In genomic region chr12:21426065-21426940, GRCm38 (mm10) we compare ENCODE assay signal across 8 mouse cellular contexts. TPM values are rescaled to one million over a fixed set of nuclear protein-coding genes. Genes with fewer than 3 reads are reported as not detected.
A peak's percentile ranks its signal among the peaks of the same experiment; 100 is the strongest.
DNase-seq lines count a peak whose midpoint lies in the region; TF ChIP-seq lines count a peak whose summit lies in the region.

No protein-coding gene starts in this region.

- H3K27me3 ChIP-seq in small intestine, adult 2 months (ENCODE audit: control insufficient read depth, insufficient read depth, low read length): no peaks in the 10 kb centered on the region

- intact Hi-C loops in heart, postnatal 25 days (cut with DNase I): loop anchor here (5.0 kb wide), 2 partner anchors 36 to 96 kb away; no protein-coding TSS in a partner anchor

- no peaks in the 10 kb centered on the region for H3K36me3 ChIP-seq in macrophage (ENCODE audit: inconsistent target)
- no peaks in the 10 kb centered on the region for H3K36me3 ChIP-seq in small intestine, adult 2 months (ENCODE audit: control insufficient read depth, insufficient read depth, low read length)

- H3K4me3 ChIP-seq in embryonic fibroblast, embryonic 13.5 days (ENCODE audit: insufficient read depth, low read length): no peak overlapping the region
- H3K4me3 ChIP-seq in macrophage (ENCODE audit: inconsistent target): peak overlapping the region; percentile 12; the same call in 1 of the 2 replicates
- peak overlapping the region; percentile 44 for H3K4me3 ChIP-seq in small intestine, adult 2 months (ENCODE audit: low read depth, low read length)

- peaks cover 7% of the 10 kb centered on the region for H3K4me1 ChIP-seq in embryonic fibroblast, embryonic 13.5 days (ENCODE audit: control insufficient read depth, insufficient read depth, low read length)
- H3K4me1 ChIP-seq in small intestine, adult 2 months (ENCODE audit: control insufficient read depth, insufficient read depth, insufficient read length, low read length): peaks cover 15% of the 10 kb centered on the region

- 11% methylated on average over 15 of the region's 16 CpGs for whole genome bisulfite sequencing in macrophage (ENCODE audit: missing documents)
- 4% methylated on average over 16 of the region's 16 CpGs for WGBS in small intestine, adult 2 months

- TF ChIP-seq POLR2A in embryonic fibroblast, embryonic 13.5 days (IDR thresholded peaks at IDR 0.05; ENCODE audit: low read depth, low read length): no peak
- TF ChIP-seq POLR2A in small intestine, adult 2 months (IDR thresholded peaks at IDR 0.05; ENCODE audit: low read depth, low read length): peak; percentile 62; the same call in 1 of the 2 replicates

- peak overlapping the region; percentile 12 for H3K27ac ChIP-seq in embryonic fibroblast, embryonic 13.5 days (ENCODE audit: insufficient read depth, low read length)
- peak overlapping the region; percentile 73 for H3K27ac ChIP-seq in macrophage
- H3K27ac ChIP-seq in small intestine, adult 2 months (ENCODE audit: insufficient read depth, low read depth, low read length): peak overlapping the region; percentile 95

- H3K79me2 ChIP-seq in macrophage (ENCODE audit: inconsistent target): no peaks in the 10 kb centered on the region

- no peak for TF ChIP-seq CTCF in embryonic fibroblast, embryonic 13.5 days (IDR thresholded peaks at IDR 0.05; ENCODE audit: borderline replicate concordance, insufficient read depth, low read length)
- no peak for TF ChIP-seq CTCF in small intestine, adult 2 months (IDR thresholded peaks at IDR 0.05; ENCODE audit: extremely low read depth, insufficient read length, insufficient replicate concordance, low read depth, low read length)

- peak; percentile 18 for DNase-seq in urinary bladder, postnatal 25 days (ENCODE audit: low spot score)
- DNase-seq in urinary bladder, adult 2 months (ENCODE audit: low spot score): no peak
- DNase-seq in heart, postnatal 25 days (ENCODE audit: low spot score): peak; percentile 17
- peak; percentile 79 to 83 for DNase-seq in kidney, postnatal 36 days
- DNase-seq in frontal cortex, postnatal 25 days (ENCODE audit: low spot score in 2 of 2): no peak

RNA-seq across cellular contexts. Expression of gene Ywhaq, which starts 8.9 kb away (rescaled TPM):
- polyA plus RNA-seq in urinary bladder, adult 2 months (2012; rRNA removed): 195 and 205 TPM in 2 replicates
- polyA plus RNA-seq in embryonic fibroblast, embryonic 13.5 days (2011; ENCODE audit: insufficient read length, low read depth, missing spikeins): 272 and 295 TPM in 2 replicates
- 10 to 100 TPM; 65.3 to 81.2 TPM for total RNA-seq in heart, postnatal 25 days (2021)
- total RNA-seq in macrophage (2018; cell fraction: chromatin; rRNA removed): 10 to 100 TPM; 19.9 to 55.3 (median 40.5) TPM
- total RNA-seq in macrophage (2018; cell fraction: cytosol; rRNA removed): 100 to 1,000 TPM; 102 to 146 (median 118) TPM
- total RNA-seq in macrophage (2018; cell fraction: nucleus; rRNA removed): 10 to 100 TPM; 29.8 to 57.2 (median 41.9) TPM
- polyA plus RNA-seq in macrophage (2018): 139 to 167 TPM (median 141 TPM) in 3 replicates
- 13.5 and 39.4 TPM in 2 replicates for polyA plus RNA-seq in small intestine, adult 2 months (2012; rRNA removed)

RNA-seq across cellular contexts. Expression of gene Adam17, which starts 52.9 kb away (rescaled TPM):
- 26.5 and 28.8 TPM in 2 replicates for polyA plus RNA-seq in urinary bladder, adult 2 months (2012; rRNA removed)
- 48.8 and 59.9 TPM in 2 replicates for polyA plus RNA-seq in embryonic fibroblast, embryonic 13.5 days (2011; ENCODE audit: insufficient read length, low read depth, missing spikeins)
- 10 to 100 TPM; 48.9 to 58.5 TPM for total RNA-seq in heart, postnatal 25 days (2021)
- 100 to 1,000 TPM; 103 to 555 (median 216) TPM for total RNA-seq in macrophage (2018; cell fraction: chromatin; rRNA removed)
- 100 to 1,000 TPM in 22 of 26 experiments, 10 to 100 TPM in 4; 86.1 to 147 (median 109) TPM for total RNA-seq in macrophage (2018; cell fraction: cytosol; rRNA removed)
- 100 to 1,000 TPM; 144 to 491 (median 256) TPM for total RNA-seq in macrophage (2018; cell fraction: nucleus; rRNA removed)
- polyA plus RNA-seq in macrophage (2018): 84.3 to 118 TPM (median 89.4 TPM) in 3 replicates
- 3.4 and 10.1 TPM in 2 replicates for polyA plus RNA-seq in small intestine, adult 2 months (2012; rRNA removed)

Comparison
In these comparisons a context has a peak if more than half of its experiments do, and no peak if none do; other contexts are left out.
1. DNase-seq: peak in urinary bladder, postnatal 25 days (single experiment), heart, postnatal 25 days (single experiment) and kidney, postnatal 36 days (2 of 2); none in urinary bladder, adult 2 months (single experiment) and frontal cortex, postnatal 25 days (0 of 2).
2. H3K27ac ChIP-seq: peak in every context shown above with its lines; median percentile 95 in small intestine, adult 2 months; 73 in macrophage; 12 in embryonic fibroblast, embryonic 13.5 days.